Mouse (Mus musculus): ENCODE measurements around the gene Chst11. TPM values are rescaled to one million over a fixed set of nuclear protein-coding genes. Genes with fewer than 3 reads are reported as not detected.

The Chst11 gene
- polyA plus RNA-seq, 1 experiment: not detected

GRCm38 (mm10) chr10:83126447-83126846, 141.1 kb downstream of the Chst11 start:
- WGBS: 81% methylated on average over 9 of the region's 9 CpGs
- Histone ChIP-seq H3K4me3 (ENCODE audit: insufficient read depth, low read depth, low read length) (no peak overlapping the region), H3K4me1 (ENCODE audit: control insufficient read depth, insufficient read depth, low read length) (peaks cover 15% of the 10 kb centered on the region), H3K27ac (ENCODE audit: insufficient read depth, low read depth, low read length) (no peak overlapping the region)
- TF ChIP-seq CTCF (IDR thresholded peaks at IDR 0.05; ENCODE audit: insufficient read depth, low read depth, low read length): no peak
- no peak for TF ChIP-seq POLR2A (IDR thresholded peaks at IDR 0.05; ENCODE audit: insufficient read depth, low read depth, low read length)

GRCm38 (mm10) chr10:83128435-83128834, 143.1 kb downstream of the Chst11 start:
- Histone ChIP-seq H3K4me3 (ENCODE audit: insufficient read depth, low read depth, low read length) (no peak overlapping the region), H3K27ac (ENCODE audit: insufficient read depth, low read depth, low read length) (no peak overlapping the region), H3K4me1 (ENCODE audit: control insufficient read depth, insufficient read depth, low read length) (peaks cover 15% of the 10 kb centered on the region)
- WGBS: 83% methylated on average over 8 of the region's 8 CpGs
- TF ChIP-seq POLR2A (IDR thresholded peaks at IDR 0.05; ENCODE audit: insufficient read depth, low read depth, low read length) (no peak), CTCF (IDR thresholded peaks at IDR 0.05; ENCODE audit: insufficient read depth, low read depth, low read length) (no peak)

GRCm38 (mm10) chr10:83129624-83130218, 144.4 kb downstream of the Chst11 start:
- WGBS: 72% methylated on average over 8 of the region's 8 CpGs
- no peak overlapping the region for H3K4me3 ChIP-seq (ENCODE audit: insufficient read depth, low read depth, low read length)
- H3K4me1 ChIP-seq (ENCODE audit: control insufficient read depth, insufficient read depth, low read length): peaks cover 18% of the 10 kb centered on the region
- no peak for TF ChIP-seq POLR2A (IDR thresholded peaks at IDR 0.05; ENCODE audit: insufficient read depth, low read depth, low read length)
- no peak for TF ChIP-seq CTCF (IDR thresholded peaks at IDR 0.05; ENCODE audit: insufficient read depth, low read depth, low read length)
- no peak overlapping the region for H3K27ac ChIP-seq (ENCODE audit: insufficient read depth, low read depth, low read length)

- Histone ChIP-seq H3K4me1 (ENCODE audit: control insufficient read depth, insufficient read depth, low read length) (peaks cover 22% of the 10 kb centered on the region), H3K27ac (ENCODE audit: insufficient read depth, low read depth, low read length) (0 out of 2 replicates have a peak overlapping the region, but pooled peaks have one; percentile 1), H3K4me3 (ENCODE audit: insufficient read depth, low read depth, low read length) (no peak overlapping the region)
- 64% methylated on average over 8 of the region's 8 CpGs for WGBS
- TF ChIP-seq CTCF (IDR thresholded peaks at IDR 0.05; ENCODE audit: insufficient read depth, low read depth, low read length) (no peak), POLR2A (IDR thresholded peaks at IDR 0.05; ENCODE audit: insufficient read depth, low read depth, low read length) (no peak)
These were observed 145.3 kb downstream of the Chst11 start for GRCm38 (mm10) chr10:83130611-83131010.

- WGBS: 97% methylated on average over 1 of the region's 1 CpGs
- H3K27ac ChIP-seq (ENCODE audit: insufficient read depth, low read depth, low read length): no peak overlapping the region
- peaks cover 19% of the 10 kb centered on the region for H3K4me1 ChIP-seq (ENCODE audit: control insufficient read depth, insufficient read depth, low read length)
- H3K4me3 ChIP-seq (ENCODE audit: insufficient read depth, low read depth, low read length): no peak overlapping the region
- TF ChIP-seq CTCF (IDR thresholded peaks at IDR 0.05; ENCODE audit: insufficient read depth, low read depth, low read length) (no peak), POLR2A (IDR thresholded peaks at IDR 0.05; ENCODE audit: insufficient read depth, low read depth, low read length) (no peak)
These were observed 146.6 kb downstream of the Chst11 start for GRCm38 (mm10) chr10:83131884-83132283.

- Histone ChIP-seq H3K27ac (ENCODE audit: insufficient read depth, low read depth, low read length) (no peak overlapping the region), H3K4me3 (ENCODE audit: insufficient read depth, low read depth, low read length) (no peak overlapping the region), H3K4me1 (ENCODE audit: control insufficient read depth, insufficient read depth, low read length) (peaks cover 28% of the 10 kb centered on the region)
- no peak for TF ChIP-seq CTCF (IDR thresholded peaks at IDR 0.05; ENCODE audit: insufficient read depth, low read depth, low read length)
- TF ChIP-seq POLR2A (IDR thresholded peaks at IDR 0.05; ENCODE audit: insufficient read depth, low read depth, low read length): no peak
- WGBS: 50% methylated on average over 16 of the region's 16 CpGs
These were observed 148.7 kb downstream of the Chst11 start for GRCm38 (mm10) chr10:83133866-83134570.

- Histone ChIP-seq H3K27ac (ENCODE audit: insufficient read depth, low read depth, low read length) (no peak overlapping the region), H3K4me1 (ENCODE audit: control insufficient read depth, insufficient read depth, low read length) (peaks cover 35% of the 10 kb centered on the region), H3K4me3 (ENCODE audit: insufficient read depth, low read depth, low read length) (no peak overlapping the region)
- TF ChIP-seq POLR2A (IDR thresholded peaks at IDR 0.05; ENCODE audit: insufficient read depth, low read depth, low read length) (no peak), CTCF (IDR thresholded peaks at IDR 0.05; ENCODE audit: insufficient read depth, low read depth, low read length) (no peak)
- 61% methylated on average over 10 of the region's 10 CpGs for WGBS
These were observed 149.6 kb downstream of the Chst11 start for GRCm38 (mm10) chr10:83134896-83135295.

GRCm38 (mm10) chr10:83135963-83136362, 150.7 kb downstream of the Chst11 start:
- WGBS: 97% methylated on average over 1 of the region's 1 CpGs
- Histone ChIP-seq H3K27ac (ENCODE audit: insufficient read depth, low read depth, low read length) (no peak overlapping the region), H3K4me1 (ENCODE audit: control insufficient read depth, insufficient read depth, low read length) (peaks cover 36% of the 10 kb centered on the region), H3K4me3 (ENCODE audit: insufficient read depth, low read depth, low read length) (no peak overlapping the region)
- TF ChIP-seq POLR2A (IDR thresholded peaks at IDR 0.05; ENCODE audit: insufficient read depth, low read depth, low read length): no peak
- TF ChIP-seq CTCF (IDR thresholded peaks at IDR 0.05; ENCODE audit: insufficient read depth, low read depth, low read length): no peak

GRCm38 (mm10) chr10:83137103-83137502, 151.8 kb downstream of the Chst11 start:
- no peak overlapping the region for H3K27ac ChIP-seq (ENCODE audit: insufficient read depth, low read depth, low read length)
- 82% methylated on average over 7 of the region's 7 CpGs for WGBS

More at GRCm38 (mm10) chr10:83137103-83137502, 151.8 kb downstream of the Chst11 start:
- H3K4me3 ChIP-seq (ENCODE audit: insufficient read depth, low read depth, low read length): no peak overlapping the region
- TF ChIP-seq POLR2A (IDR thresholded peaks at IDR 0.05; ENCODE audit: insufficient read depth, low read depth, low read length) (no peak), CTCF (IDR thresholded peaks at IDR 0.05; ENCODE audit: insufficient read depth, low read depth, low read length) (no peak)
- peaks cover 39% of the 10 kb centered on the region for H3K4me1 ChIP-seq (ENCODE audit: control insufficient read depth, insufficient read depth, low read length)
